Mouse (Mus musculus) embryonic facial prominence, embryonic 15.5 days (tissue): ENCODE data around the gene Xrcc4. TPM values are rescaled to one million over a fixed set of nuclear protein-coding genes. Genes with fewer than 3 reads are reported as not detected.

Source experiments
- ATAC-seq: fragments of 200-750 bp; cut with Nextera tagmentation; 2 replicates; pipeline ENCODE4 v1.8.0; 2017; ENCODE audit warnings: low read depth, moderate TSS enrichment; ENCODE audit not compliant: insufficient number of reproducible peaks, low FRiP score, low TSS enrichment
- H3K27ac ChIP-seq: fragments of 300-500 bp; sonication (generic); replicated peaks from 2 replicates; pipeline ENCODE4 v1.5.1; 2015; ENCODE audit warnings: mild to moderate bottlenecking, inconsistent platforms
- H3K27me3 ChIP-seq: fragments of 300-500 bp; sonication (generic); 2 replicates; pipeline ENCODE4 v1.6.1; 2015; ENCODE audit warnings: inconsistent platforms
- H3K36me3 ChIP-seq: fragments of 300-500 bp; sonication (generic); 2 replicates; pipeline ENCODE4 v1.6.1; 2015; ENCODE audit warnings: mild to moderate bottlenecking, inconsistent platforms
- H3K4me1 ChIP-seq: fragments of 300-500 bp; sonication (generic); 2 replicates; pipeline ENCODE4 v1.6.1; 2015; ENCODE audit warnings: inconsistent platforms
- H3K4me2 ChIP-seq: fragments of 300-500 bp; sonication (generic); replicated peaks from 2 replicates; pipeline ENCODE4 v1.6.1; 2015; ENCODE audit warnings: mild to moderate bottlenecking, inconsistent platforms
- H3K4me3 ChIP-seq: fragments of 300-500 bp; sonication (generic); replicated peaks from 2 replicates; pipeline ENCODE4 v1.5.1; 2015; ENCODE audit warnings: mild to moderate bottlenecking, inconsistent platforms
- H3K9ac ChIP-seq: fragments of 300-500 bp; sonication (generic); 2 replicates; pipeline ENCODE4 v1.6.1; 2015; ENCODE audit warnings: inconsistent platforms
- H3K9me3 ChIP-seq: fragments of 300-500 bp; sonication (generic); replicated peaks from 2 replicates; pipeline ENCODE4 v1.6.1; 2016; ENCODE audit warnings: inconsistent platforms
- WGBS: fragments of 180-500 bp; shearing (Covaris S2); methylation state at CpG from one replicate; pipeline ENCODE4 v1.1.7; 2015; 5-methylcytosine and 5-hydroxymethylcytosine counted together
- polyA plus RNA-seq: library from polyadenylated mRNA; unstranded; fragments of >200 nt; fragmentation: Nextera tagmentation; extraction: Ambion mirVana; gene quantifications from 2 replicates; pipeline ENCODE4 v1.2.1, GENCODE M21; 2015

The Xrcc4 gene
- polyA plus RNA-seq, 1 experiment from 2014 or later, result 11.3 TPM

DNA sequence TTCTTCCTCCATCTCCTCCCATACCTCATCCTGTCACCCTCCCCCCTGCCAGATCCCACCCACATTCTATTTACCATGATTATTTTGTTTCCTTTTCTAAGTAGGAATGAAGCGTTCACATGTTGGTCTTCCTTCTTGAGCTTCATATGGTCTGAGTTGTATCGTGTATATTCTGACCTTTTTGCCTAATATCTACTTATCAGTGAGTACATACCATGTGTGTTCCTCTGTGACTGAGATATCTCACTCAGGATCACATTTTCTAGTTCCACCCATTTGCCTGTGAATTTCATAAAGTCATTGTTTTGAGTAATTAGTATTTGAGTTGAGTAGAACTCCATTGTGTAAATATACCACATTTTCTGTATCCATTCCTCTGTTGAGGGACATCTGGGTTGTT is 277.2 kb downstream of the Xrcc4 start:
- Histone ChIP-seq H3K27ac (no peak overlapping the region), H3K27me3 (no peaks in the 10 kb centered on the region), H3K9ac (no peak overlapping the region), H3K36me3 (no peaks in the 10 kb centered on the region), H3K4me3 (no peak overlapping the region), H3K9me3 (no peaks in the 10 kb centered on the region), H3K4me2 (no peak overlapping the region), H3K4me1 (no peaks in the 10 kb centered on the region)
- ATAC-seq, result no peak
- WGBS, result 93% methylated on average over 2 of the region's 2 CpGs

- H3K27ac ChIP-seq, result no peak overlapping the region
- no peaks in the 10 kb centered on the region for H3K27me3 ChIP-seq
- no peak for ATAC-seq
- no peak overlapping the region for H3K9ac ChIP-seq
- no peak overlapping the region for H3K4me3 ChIP-seq
- no peaks in the 10 kb centered on the region for H3K36me3 ChIP-seq
- no peaks in the 10 kb centered on the region for H3K4me1 ChIP-seq
- no peaks in the 10 kb centered on the region for H3K9me3 ChIP-seq
- H3K4me2 ChIP-seq, result no peak overlapping the region
Observed at GRCm38 (mm10) chr13:89809024-89809423, 280.4 kb downstream of the Xrcc4 start.

GRCm38 (mm10) chr13:89801901-89802300 is 287.5 kb downstream of the Xrcc4 start:
- 73% methylated on average over 2 of the region's 2 CpGs for WGBS
- no peak for ATAC-seq
- Histone ChIP-seq H3K27ac (no peak overlapping the region), H3K4me3 (no peak overlapping the region), H3K4me1 (no peaks in the 10 kb centered on the region), H3K4me2 (no peak overlapping the region), H3K9me3 (no peaks in the 10 kb centered on the region), H3K27me3 (no peaks in the 10 kb centered on the region), H3K9ac (no peak overlapping the region), H3K36me3 (no peaks in the 10 kb centered on the region)

DNA sequence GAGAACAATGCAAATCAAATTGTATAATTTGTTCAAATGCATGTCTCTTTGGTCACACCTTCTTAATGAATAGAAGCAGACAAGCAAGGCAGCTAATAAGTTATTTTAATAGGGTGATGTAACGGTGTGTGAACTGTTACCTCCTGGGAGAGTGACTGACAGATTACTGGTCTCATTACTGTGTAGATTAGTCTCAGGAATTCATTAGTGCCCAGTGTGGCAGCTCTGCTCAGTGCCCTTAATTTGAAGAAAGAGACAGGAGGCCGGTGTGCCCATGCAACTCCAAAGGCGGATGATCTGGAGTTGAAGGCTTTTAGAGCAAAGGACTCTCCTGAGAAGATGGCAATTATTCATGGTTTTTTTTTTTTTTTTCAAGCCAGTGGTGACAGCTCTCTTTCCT is 291.7 kb downstream of the Xrcc4 start:
- WGBS, result 44% methylated on average over 3 of the region's 3 CpGs
- H3K9me3 ChIP-seq, result no peaks in the 10 kb centered on the region
- no peak overlapping the region for H3K9ac ChIP-seq
- H3K4me2 ChIP-seq, result no peak overlapping the region
- H3K4me3 ChIP-seq, result no peak overlapping the region
- no peak overlapping the region for H3K27ac ChIP-seq
- no peaks in the 10 kb centered on the region for H3K4me1 ChIP-seq
- ATAC-seq, result no peak
- H3K36me3 ChIP-seq, result no peaks in the 10 kb centered on the region
- H3K27me3 ChIP-seq, result no peaks in the 10 kb centered on the region

- Histone ChIP-seq H3K4me1 (no peaks in the 10 kb centered on the region), H3K9ac (no peak overlapping the region), H3K4me3 (no peak overlapping the region), H3K36me3 (no peaks in the 10 kb centered on the region), H3K27ac (no peak overlapping the region), H3K9me3 (no peaks in the 10 kb centered on the region), H3K27me3 (no peaks in the 10 kb centered on the region), H3K4me2 (no peak overlapping the region)
- 41% methylated on average over 5 of the region's 5 CpGs for WGBS
- no peak for ATAC-seq
Observed at GRCm38 (mm10) chr13:89791475-89791874, 297.9 kb downstream of the Xrcc4 start.

DNA sequence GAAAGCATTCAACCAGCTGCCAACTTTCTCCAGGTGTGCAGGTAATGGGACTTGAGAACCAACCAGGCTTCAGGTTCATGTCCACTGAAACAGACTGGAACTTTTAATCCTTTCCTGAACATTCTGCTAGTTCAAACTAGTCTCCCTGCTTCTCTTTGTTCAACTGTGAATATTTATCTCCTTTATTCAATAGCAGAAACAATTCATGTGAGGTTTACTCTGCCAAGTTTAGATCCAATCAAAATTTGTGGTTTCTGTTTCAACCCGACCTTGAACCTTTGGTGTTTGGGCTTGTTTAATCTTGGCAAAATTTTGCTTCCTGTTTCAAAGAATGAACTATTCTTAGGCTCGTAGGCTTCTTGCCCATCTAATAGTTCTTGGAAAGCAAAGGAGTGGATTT is 306.5 kb downstream of the Xrcc4 start:
- Histone ChIP-seq H3K27ac (no peak overlapping the region), H3K4me1 (no peaks in the 10 kb centered on the region), H3K36me3 (no peaks in the 10 kb centered on the region), H3K4me2 (no peak overlapping the region), H3K9ac (no peak overlapping the region), H3K4me3 (no peak overlapping the region), H3K27me3 (no peaks in the 10 kb centered on the region), H3K9me3 (no peaks in the 10 kb centered on the region)
- WGBS, result 32% methylated on average over 2 of the region's 2 CpGs
- no peak for ATAC-seq

- H3K4me3 ChIP-seq, result no peak overlapping the region
- no peak overlapping the region for H3K9ac ChIP-seq
- no peaks in the 10 kb centered on the region for H3K4me1 ChIP-seq
- no peaks in the 10 kb centered on the region for H3K27me3 ChIP-seq
- H3K9me3 ChIP-seq, result no peaks in the 10 kb centered on the region
- no peak for ATAC-seq
- no peak overlapping the region for H3K27ac ChIP-seq
- no peak overlapping the region for H3K4me2 ChIP-seq
- WGBS, result 64% methylated on average over 3 of the region's 3 CpGs
- H3K36me3 ChIP-seq, result no peaks in the 10 kb centered on the region
Observed at GRCm38 (mm10) chr13:89780276-89780675, 309.1 kb downstream of the Xrcc4 start.

DNA sequence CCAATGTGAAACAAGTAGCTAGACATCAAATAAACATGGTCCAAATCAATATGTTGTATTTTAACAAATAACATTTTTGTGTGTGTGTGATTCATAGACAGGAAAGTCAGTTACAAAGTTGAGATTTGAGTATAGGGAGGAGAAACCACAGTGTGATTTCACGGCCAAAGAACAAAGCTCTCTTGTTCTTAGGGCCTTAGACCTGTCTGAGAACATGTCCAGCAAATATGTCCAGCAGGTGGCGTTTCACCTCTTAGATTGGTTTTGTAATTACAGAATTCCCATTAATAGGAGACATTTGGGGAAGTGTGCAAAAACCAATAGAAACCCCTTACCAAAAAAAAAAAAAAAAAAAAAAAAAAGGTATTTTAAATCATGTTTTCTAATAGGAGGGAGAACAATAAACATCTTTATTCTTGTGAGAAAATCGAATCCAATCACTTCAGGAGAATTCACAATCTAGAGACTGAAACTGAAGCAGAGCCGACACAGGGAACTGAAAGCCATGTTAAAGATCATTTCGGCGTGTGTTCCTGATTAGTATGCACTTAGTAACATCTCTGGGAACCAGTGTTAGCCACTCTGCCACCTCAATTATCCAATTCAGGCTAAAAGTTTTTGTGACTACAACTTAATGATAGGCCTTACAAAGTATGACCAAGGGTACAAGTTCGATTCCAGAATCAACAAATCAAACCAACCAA is 310.0 kb downstream of the Xrcc4 start:
- H3K27ac ChIP-seq, result no peak overlapping the region
- ATAC-seq, result no peak
- no peaks in the 10 kb centered on the region for H3K4me1 ChIP-seq
- H3K9ac ChIP-seq, result no peak overlapping the region
- no peaks in the 10 kb centered on the region for H3K9me3 ChIP-seq
- no peak overlapping the region for H3K4me2 ChIP-seq
- H3K36me3 ChIP-seq, result no peaks in the 10 kb centered on the region
- no peaks in the 10 kb centered on the region for H3K27me3 ChIP-seq
- 50% methylated on average over 7 of the region's 7 CpGs for WGBS
- no peak overlapping the region for H3K4me3 ChIP-seq

DNA sequence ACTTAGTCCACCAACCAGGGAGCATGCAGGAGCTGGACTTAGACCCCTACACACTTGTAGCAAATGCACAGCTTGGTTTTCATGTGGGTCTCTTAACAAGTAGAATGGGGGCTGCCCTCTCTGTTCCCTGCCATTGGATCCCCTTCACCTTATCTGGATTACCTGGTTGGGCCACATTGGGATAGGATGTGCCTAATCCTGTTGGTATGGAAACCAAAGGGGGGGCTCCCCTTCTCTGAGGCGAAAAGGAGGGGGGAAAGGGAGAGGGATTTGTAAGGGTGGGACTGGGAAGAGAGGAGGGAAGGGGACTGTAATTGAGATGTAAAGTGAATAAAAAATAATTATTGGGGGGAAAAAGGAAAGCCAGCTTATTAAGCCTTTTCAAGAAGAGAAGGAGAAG is 311.6 kb downstream of the Xrcc4 start:
- ATAC-seq, result no peak
- H3K27me3 ChIP-seq, result no peaks in the 10 kb centered on the region
- no peaks in the 10 kb centered on the region for H3K36me3 ChIP-seq
- no peak overlapping the region for H3K9ac ChIP-seq
- H3K4me1 ChIP-seq, result no peaks in the 10 kb centered on the region
- no peak overlapping the region for H3K27ac ChIP-seq
- WGBS, result 42% methylated on average over 1 of the region's 1 CpGs
- no peak overlapping the region for H3K4me3 ChIP-seq
- no peaks in the 10 kb centered on the region for H3K9me3 ChIP-seq
- no peak overlapping the region for H3K4me2 ChIP-seq

- Histone ChIP-seq H3K4me3 (no peak overlapping the region), H3K36me3 (no peaks in the 10 kb centered on the region), H3K9ac (no peak overlapping the region), H3K27me3 (no peaks in the 10 kb centered on the region), H3K9me3 (no peaks in the 10 kb centered on the region), H3K4me1 (no peaks in the 10 kb centered on the region), H3K4me2 (no peak overlapping the region), H3K27ac (no peak overlapping the region)
- WGBS, result 79% methylated on average over 1 of the region's 1 CpGs
- no peak for ATAC-seq
Observed at GRCm38 (mm10) chr13:89777146-89777545, 312.3 kb downstream of the Xrcc4 start.

- no peaks in the 10 kb centered on the region for H3K9me3 ChIP-seq
- H3K36me3 ChIP-seq, result no peaks in the 10 kb centered on the region
- no peak overlapping the region for H3K4me3 ChIP-seq
- no peak overlapping the region for H3K27ac ChIP-seq
- no peak overlapping the region for H3K4me2 ChIP-seq
- WGBS, result 68% methylated on average over 1 of the region's 1 CpGs
- no peaks in the 10 kb centered on the region for H3K4me1 ChIP-seq
- no peaks in the 10 kb centered on the region for H3K27me3 ChIP-seq
- H3K9ac ChIP-seq, result no peak overlapping the region
- ATAC-seq, result no peak
Observed at GRCm38 (mm10) chr13:89766551-89766950, 322.9 kb downstream of the Xrcc4 start.

DNA sequence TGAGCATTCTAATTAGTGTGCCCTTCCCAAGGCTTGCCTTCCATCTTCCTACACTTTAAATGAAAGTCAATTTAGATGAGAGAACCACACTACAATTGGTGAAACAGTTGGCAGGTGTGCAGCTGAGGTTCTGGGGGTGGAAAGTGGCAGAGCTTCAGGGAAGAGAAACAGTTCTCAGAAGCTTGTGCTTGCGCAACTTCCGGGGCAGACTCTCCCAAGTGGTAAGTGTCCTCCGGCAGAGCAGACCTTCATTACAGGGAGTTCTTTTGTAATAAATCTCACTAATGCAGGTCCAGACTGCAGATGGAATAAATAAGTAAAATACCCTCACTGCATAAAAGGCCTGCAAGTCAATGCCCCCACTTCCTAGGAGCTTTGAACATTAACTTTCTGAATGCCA is 323.4 kb downstream of the Xrcc4 start:
- Histone ChIP-seq H3K9me3 (no peaks in the 10 kb centered on the region), H3K4me1 (no peaks in the 10 kb centered on the region), H3K27me3 (no peaks in the 10 kb centered on the region), H3K36me3 (no peaks in the 10 kb centered on the region), H3K4me3 (no peak overlapping the region), H3K9ac (no peak overlapping the region), H3K27ac (no peak overlapping the region), H3K4me2 (no peak overlapping the region)
- no peak for ATAC-seq
- WGBS, result 82% methylated on average over 3 of the region's 3 CpGs
